Mouse (Mus musculus) cerebellum, adult 11 months (tissue): ENCODE measurements at regions not wholly inside any gene's neighbourhood (a gene's known extent, or its start where the extent isn't known, plus 50 kb on each side); places are given as distances from the start of the nearest gene placed in this dataset.

Experiments
- DNase-seq: peaks from one replicate; pipeline ENCODE4 v3.0.0; 2022

DNA sequence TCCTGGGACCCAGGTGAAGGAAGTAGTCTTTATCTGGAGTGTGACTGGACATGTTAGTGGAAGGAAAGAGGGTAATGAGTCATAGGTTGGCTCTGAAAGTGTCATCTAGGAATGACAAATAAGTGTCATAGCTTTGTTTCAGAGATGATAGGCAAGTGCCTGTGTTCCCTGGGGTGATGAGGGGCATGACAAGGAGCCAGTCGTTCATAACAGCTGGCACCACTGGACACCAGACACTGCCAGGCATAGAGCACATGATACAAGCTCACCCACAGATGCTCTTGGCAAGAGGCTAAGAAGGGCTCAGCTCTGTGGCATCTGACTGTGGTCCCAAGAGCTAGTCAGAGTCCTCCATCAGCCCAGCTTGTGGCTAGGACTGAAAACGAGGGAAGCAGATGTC is 171.0 kb downstream of the Rab11fip4 start:
- no peak for DNase-seq

DNA sequence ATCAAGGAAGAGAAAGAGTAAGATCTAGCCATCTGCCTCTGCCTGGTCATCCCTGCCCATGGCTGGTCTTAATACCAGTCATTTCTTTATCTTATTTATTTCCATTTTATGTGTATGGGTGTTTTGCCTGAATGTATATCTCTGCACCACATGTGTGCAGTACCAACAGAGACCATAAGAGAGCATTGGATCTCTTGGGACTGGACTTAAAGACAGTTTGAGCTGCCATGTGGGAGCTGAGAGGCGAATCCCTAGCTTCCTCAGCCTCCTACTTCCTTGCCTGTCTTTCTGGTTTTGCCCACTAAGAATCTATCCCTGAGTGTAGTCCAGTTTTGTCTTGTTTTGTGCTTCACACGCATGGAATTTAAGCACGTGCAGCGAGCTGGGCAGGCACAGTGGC is 169.5 kb downstream of the Rab11fip4 start:
- DNase-seq, result no peak

DNA sequence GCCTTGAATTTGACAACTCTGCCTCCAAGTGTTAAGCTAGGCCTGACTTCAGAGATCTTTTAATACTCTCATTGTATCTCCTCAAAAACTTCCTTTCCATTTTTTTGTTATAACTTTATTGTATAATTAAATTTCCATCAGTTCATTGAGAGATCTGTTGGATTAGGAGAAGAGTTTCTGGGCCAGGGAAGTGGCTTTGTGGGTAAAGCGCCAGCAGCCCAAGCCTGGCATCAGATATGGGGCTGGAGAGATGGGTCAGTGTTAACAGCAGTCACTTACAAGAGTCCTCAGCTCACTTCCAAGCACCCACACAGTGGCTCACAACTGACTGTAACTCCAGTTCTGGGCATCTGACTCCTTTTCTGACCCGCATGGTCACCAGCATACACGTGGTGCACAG is 167.3 kb downstream of the Rab11fip4 start:
- DNase-seq, result no peak

DNA sequence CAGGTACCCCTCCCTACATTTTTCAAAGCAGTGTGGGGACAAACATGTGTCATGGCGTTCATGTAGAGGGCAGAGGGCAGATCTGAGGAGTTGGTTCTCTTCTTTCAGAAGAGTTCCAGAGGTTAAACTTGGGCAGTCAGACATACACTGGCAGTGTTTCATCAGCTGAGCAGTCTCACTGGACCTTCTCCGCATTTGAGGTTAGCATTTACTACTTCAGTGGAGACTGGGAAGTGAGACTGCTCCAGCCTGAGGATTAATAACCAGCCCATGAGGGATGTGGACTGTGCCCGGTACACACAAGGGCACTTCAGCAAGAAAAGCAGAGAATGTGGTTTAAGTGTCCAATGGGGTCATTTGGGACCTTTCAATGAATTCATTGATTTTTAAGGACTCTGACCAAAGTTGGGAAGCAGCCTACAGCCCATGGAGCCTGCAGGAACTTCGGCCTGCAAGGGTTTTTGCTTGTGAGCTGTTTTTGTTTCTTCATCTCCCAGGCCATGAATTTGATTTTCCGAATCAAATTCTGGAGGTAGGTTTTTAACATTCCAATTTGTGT is 166.6 kb downstream of the Rab11fip4 start:
- no peak for DNase-seq

DNA sequence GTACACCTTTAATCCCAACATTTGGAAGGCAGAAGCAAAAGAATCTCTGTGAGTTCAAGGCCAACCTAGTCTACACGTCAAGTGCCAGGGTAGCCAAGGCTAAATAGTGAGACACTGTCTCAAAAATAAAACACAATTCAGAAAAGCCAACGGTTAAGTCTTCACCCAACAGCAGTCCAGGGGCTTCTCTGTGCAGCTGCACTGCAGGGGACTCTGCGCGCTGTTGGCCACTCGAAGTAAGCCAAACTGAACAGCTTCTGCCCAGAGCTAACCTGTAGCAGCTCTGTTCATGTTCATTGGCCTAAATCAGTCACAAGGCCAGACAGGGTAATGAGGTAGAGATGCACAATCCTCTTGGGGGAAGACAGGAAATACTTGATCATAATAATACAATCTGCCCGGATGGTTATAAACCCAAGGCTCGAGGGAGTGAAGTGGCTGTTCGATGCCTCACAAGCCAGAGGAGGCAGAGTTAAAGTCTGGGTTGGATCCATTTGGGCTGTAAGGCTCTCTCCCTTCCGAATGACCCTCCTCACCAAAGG is 165.4 kb downstream of the Rab11fip4 start:
- DNase-seq, result no peak

DNA sequence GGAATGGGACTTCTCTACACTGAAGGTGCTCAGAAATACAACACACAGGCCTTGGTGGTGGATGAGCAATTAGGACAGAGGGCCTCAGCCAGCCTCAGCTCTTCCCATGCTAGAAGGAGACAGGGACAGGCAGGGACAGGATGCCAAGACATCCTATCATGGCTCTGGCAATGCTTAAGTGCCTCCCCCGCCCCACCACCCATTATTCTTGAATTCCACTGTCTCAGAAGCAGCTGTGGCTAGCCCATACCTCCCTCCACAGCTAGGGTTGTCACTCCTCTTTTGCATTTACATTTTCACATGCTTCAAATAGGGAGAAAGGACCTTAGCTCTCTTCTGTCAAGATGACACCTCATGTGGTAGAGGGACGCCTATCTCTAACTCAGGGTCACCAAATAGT is 162.5 kb downstream of the Rab11fip4 start:
- DNase-seq, result no peak

DNA sequence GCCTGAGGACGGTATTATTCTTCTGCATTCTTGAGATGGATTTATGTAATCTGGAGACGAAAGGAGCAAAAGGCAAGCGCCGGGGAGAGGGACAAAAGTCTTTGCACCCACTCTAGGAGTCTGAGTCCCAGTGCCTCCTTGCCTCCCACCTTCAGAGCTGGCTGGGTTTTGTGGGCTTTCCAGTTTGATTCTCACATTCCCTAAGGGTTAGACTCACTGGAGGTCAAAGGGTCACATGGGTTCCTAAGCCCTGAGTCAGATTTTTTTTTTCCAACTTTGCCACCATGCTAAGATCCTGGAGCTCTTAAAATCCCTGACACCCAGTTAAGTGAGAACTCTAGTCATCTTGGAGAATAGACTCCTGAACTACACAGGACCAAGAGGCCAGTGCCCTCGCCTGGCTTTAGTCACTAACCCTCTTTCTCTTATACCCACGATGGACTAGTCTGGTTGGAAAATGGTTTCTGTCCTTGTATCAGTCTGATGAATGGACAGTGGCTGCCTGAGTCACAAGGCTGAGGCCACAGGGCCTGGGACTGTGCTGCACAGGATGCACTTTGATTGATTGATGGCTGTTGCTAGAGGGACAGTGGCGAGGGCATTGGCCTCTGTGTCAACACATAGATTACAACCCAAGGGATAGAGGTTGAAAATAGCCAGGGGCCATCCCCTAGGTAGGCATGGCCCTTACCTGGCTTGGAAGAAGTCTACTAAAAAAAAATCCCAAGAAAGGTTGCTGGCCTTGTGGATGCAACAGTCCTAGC is 161.9 kb downstream of the Rab11fip4 start:
- no peak for DNase-seq

DNA sequence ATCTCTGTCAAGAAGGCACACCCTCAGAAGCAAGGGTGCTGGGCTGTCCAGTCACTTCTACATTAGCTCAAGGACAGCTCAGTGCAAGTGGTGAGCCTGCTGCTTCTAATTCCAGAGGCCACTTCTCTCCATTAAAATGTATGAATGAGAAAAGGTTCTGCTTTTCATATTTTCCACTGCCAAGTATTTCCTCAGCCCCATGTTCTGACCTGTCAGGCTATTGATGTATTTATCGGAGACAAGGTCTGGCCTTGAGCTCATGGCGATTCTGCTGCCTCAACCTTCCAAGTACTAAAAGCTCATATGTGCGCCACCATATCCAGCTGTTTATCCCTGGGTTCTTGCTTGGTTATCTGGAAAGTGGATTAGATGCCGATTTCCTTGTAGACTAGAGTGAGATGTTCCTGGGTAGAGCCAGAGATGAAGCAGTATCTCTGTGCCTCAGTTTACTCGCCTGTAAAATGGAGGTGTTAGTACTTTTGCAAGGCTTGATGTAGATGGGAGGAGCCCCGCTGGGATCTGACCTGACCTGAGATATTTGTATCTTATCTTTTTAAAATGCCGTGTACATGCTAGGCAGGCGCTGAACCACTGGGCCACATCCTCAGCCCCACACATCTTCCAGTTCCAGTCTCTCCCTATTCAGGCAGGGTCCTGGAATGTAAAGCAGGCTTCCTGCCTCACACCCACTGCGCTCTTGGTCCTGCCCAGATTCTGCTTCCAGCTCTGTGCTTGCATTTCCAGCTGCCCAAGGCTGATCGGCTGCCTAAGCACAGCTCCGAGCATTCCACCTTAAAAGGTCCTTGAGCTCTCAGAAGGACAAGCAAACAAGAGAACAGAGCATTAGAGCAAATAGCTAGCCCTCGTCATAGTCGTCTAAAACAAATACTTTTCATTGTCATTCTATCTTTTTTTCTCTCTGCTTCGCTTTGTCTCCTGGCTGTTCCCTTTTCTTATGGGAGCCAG is 161.0 kb downstream of the Rab11fip4 start:
- no peak for DNase-seq

DNA sequence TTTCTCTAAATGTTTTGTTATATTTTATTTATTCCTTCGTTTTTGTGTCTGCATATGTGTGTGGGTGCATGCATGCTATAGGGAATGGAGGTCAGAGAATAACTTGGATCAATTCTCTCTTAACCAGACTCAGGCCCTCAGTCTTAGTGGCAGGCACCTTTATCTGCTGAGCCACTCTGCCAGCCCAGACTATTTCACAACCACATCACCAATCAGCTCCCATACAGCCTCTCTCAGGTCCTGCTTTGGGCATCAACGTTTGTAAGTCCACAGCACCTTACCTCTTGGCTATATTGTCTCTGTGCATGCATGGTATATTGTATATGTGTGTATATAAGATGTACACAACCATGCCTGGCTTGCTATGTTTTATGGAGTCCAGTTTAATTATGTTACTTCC is 159.9 kb downstream of the Rab11fip4 start:
- no peak for DNase-seq

DNA sequence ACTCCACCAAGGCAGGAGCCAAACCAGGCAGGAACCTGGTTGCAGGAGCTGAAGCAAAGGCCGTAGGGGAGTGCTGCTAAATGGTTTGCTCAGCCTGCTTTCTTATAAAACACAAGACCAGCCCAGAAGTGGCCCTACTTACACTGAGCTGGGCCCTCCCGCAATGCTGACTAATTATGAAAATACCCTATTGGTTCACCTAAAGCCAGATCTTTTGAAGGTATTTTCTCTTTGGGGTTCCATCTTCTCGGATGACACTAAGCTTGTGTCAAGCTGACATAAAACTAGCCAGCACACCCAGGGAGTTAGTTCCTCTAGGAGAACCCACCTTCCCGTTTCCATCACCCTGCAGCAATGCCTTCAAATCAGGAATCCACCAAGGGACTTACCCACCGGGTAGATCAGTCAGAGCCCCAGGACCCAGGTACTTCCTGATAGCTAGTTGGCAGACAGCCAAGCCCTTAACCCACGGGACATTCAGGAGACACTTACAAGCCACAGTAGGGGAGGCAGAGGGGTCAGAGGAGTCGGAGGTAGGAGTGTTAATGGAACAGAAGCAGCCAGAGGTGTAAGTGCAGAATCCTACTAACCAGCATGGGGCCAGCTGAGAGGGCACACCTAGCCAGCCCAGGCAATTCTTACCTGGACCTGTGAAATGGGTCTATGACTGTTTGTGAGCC is 158.9 kb downstream of the Rab11fip4 start:
- DNase-seq, result no peak

DNA sequence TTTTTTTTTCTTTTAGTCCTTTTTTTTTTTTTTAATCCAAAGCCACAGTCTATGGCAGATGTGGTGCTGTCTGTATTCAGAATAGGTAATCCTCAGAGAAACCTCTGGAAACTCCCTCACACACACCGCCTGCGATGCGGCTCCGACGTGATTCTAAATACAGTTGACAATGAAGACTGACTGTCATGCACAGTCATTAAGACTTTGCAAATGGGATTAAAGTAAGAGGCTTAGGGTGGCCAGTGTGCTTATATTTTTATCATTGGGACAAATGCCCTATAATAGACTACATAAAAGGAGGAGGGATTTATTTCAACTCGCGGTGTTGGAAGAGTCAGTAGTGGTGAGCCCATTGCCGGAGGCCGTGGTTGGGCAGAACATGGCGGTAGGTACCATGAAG is 158.1 kb downstream of the Rab11fip4 start:
- DNase-seq, result no peak

DNA sequence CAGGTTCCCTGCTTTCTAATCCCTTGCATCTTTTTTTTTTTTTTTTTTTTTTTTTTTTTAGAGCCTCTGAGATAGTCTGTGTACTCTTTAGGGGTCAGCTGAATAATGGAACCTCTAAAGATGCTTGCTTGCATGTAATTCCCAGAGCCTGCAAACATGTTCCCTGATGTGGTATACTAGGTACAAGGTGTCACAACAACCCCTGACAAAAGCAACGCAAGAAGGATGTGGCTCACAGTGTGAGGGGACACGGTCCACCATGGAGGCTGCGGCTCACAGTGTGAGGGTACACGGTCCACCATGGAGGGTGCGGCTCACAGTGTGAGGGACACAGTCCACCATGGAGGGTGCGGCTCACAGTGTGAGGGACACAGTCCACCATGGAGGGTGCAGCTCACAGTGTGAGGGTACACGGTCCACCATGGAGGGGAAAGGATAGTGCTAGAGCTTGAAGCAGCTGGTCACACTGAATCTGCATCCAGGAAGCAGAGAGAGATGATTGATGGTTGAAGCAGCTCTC is 157.7 kb downstream of the Rab11fip4 start:
- DNase-seq, result no peak

DNA sequence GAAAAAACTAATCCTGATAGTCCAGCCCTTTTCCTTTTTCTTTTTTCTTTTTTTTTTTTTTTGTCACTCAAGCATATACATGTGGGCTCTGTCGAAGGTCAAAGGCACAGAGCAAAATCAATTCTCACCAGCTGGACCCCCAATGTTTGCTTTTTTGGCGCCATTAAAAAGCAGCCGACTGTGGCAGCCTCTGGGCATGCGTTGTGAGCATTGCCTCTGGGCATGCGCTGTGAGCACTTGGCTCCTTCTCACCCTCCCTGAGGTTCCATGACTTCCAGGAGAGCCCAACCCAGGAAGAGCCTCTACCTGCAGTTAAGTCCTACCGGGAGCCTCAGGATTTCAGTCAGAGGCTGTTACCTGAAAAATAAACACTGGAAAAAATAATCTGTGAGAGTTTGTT is 156.8 kb downstream of the Rab11fip4 start:
- DNase-seq, result no peak
